Mouse (Mus musculus) bone marrow, adult 2 months (tissue): ENCODE measurements around the gene Gm26920. TPM values are rescaled to one million over a fixed set of nuclear protein-coding genes. Genes with fewer than 3 reads are reported as not detected.
"Not testable (repeated sequence)": the region's sequence is repeated elsewhere in the genome, so short reads cannot be mapped to it uniquely, and the experiment has no call there.

Experiments
- H3K27ac ChIP-seq: fragments of 200-500 bp; 2 replicates; pipeline ENCODE4 v1.5.1; 2012; ENCODE audit warnings: low read depth, mild to moderate bottlenecking, control low read depth, inconsistent platforms, low read length; ENCODE audit not compliant: control insufficient read depth, poor library complexity, insufficient read depth
- H3K4me1 ChIP-seq: fragments of 200-500 bp; 2 replicates; pipeline ENCODE4 v1.6.1; 2011; ENCODE audit warnings: low read length; ENCODE audit not compliant: control insufficient read depth, insufficient read depth
- H3K4me3 ChIP-seq: fragments of 200-500 bp; replicated peaks from 2 replicates; pipeline ENCODE3; 2011; ENCODE audit warnings: mild to moderate bottlenecking, low read depth, low read length, control low read depth; ENCODE audit not compliant: control insufficient read depth
- CTCF ChIP-seq: fragments of 200-500 bp; IDR thresholded peaks from 2 replicates; pipeline ENCODE4 v1.5.1; 2011; ENCODE audit warnings: low read length, control low read depth; ENCODE audit not compliant: control insufficient read depth, insufficient read depth
- POLR2A ChIP-seq: fragments of 200-500 bp; IDR thresholded peaks from 2 replicates; pipeline ENCODE4 v1.6.1; 2011; ENCODE audit warnings: low read depth, mild to moderate bottlenecking, control low read depth, low read length, borderline replicate concordance; ENCODE audit not compliant: control insufficient read depth
- WGBS: fragments of 180-500 bp; shearing (Covaris S2); methylation state at CpG from one replicate; pipeline ENCODE4 v1.1.7; 2018; 5-methylcytosine and 5-hydroxymethylcytosine counted together
- polyA plus RNA-seq: library from polyadenylated mRNA; stranded (reverse); fragments of >200 nt; gene quantifications from 2 replicates; pipeline ENCODE4 v1.2.4, GENCODE M21; 2011; ENCODE audit warnings: low replicate concordance; ENCODE audit not compliant: missing spikeins, insufficient read depth, insufficient read length

Gene Gm26920
- polyA plus RNA-seq = not detected in 2 replicates

DNA sequence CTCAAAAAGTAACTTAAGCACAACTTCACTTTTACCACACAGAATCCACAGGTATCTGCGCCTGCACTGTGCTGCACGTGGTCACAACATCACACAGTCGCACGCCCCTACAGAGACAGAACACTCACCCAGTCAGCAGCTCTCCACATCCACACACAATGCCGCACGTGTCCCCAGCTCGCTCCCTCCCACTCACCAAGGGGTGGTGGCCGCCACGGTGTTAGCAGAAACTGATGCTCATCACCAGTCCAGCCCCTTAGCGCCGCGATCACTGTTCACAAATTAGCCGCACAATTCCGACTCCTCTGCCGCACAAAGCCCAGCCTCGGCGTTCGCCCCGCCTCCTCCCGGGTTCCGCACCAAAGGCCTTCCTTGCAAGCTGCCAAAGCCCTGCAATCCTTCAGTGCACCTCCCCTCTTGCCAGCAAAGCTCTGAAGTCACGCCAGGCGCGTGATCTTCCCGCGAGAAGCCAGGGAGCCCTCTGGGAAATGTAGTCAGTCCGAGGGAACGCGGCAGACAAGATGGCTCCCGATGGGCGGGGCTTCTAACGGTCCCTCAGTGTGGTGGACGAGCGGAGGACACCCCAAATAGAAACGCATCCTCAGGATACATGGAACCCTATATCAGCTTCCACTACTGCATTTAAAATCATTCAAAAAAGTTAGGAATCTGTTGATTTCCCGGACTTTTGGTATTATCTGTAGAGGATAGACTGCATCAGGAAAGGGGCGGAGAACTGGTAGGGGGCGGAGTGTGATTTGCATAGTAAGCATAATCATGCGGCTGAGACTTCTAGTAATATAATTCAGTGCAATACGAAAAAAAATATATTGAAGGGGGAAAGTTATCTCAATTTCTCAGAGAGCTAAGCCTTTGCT, at the start of gene Gm26920, which contains the start of gene Zfp566:
TSS of gene Gm26920 (minus strand) at position 319 of the 878 bp plus-strand sequence.
TSS of gene Zfp566 (minus strand) at position 436 of the 878 bp plus-strand sequence.
- Histone ChIP-seq H3K4me1 (peaks cover 2% of the 10 kb centered on the region; the same call in 1 of the 2 replicates), H3K4me3 (peak within 1 kb of the TSS; percentile 80), H3K27ac (no peak within 1 kb of the TSS; the same call in 1 of the 2 replicates)
- under 1% methylated on average over 40 of the region's 40 CpGs for WGBS
- peak; percentile 73; the same call in 1 of the 2 replicates for TF ChIP-seq POLR2A
- 0 out of 2 replicates have a peak, but pooled peaks have one; percentile 8 for TF ChIP-seq CTCF

DNA sequence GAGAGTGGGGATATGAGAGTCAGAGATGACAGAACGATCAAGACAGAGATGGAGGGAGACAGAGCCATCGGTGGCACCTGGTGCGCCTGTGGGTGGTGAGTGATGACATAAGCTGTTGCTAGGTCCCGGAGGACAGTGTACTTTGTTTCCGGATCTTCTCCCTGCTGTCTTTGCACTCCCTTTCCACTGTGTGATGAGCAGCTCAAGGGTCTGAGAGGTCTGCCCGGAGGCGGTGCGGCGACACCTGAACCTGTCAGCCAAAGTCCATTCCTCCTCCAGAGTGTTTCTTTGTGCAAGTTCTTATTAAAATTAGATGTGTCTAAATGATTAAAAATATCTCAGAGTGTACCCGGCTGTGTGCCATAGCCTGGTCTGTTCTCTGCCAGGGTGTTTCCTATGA, 46.6 kb upstream of the Gm26920 start:
- no peaks in the 10 kb centered on the region for H3K4me1 ChIP-seq
- no peak overlapping the region for H3K27ac ChIP-seq
- TF ChIP-seq POLR2A (no peak), CTCF (no peak)
- 95% methylated on average over 10 of the region's 10 CpGs for WGBS
- no peak overlapping the region for H3K4me3 ChIP-seq

DNA sequence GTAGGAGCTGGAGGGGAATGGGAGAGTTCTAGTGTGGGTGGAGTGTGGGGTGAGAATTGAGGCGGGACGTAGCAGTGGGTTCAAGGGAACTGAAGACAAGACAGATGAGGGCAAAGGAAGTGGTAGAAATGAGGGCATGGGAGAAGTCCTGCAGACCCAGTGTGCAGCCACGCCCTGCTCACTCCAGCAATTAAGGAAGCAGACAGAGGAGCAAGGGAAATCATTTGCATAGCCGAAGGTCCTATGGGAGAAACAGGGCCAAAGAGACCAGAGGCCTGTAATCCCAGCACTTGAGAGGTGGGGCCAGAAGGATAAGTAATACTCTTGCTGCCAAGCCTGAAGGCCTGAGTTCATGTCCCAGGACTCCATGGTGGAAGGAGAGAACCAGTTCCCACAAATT, 42.2 kb upstream of the Gm26920 start:
- no peak overlapping the region for H3K4me3 ChIP-seq
- no peak overlapping the region for H3K27ac ChIP-seq
- WGBS = 79% methylated on average over 4 of the region's 4 CpGs
- H3K4me1 ChIP-seq = no peaks in the 10 kb centered on the region
- TF ChIP-seq POLR2A (no peak), CTCF (no peak)

DNA sequence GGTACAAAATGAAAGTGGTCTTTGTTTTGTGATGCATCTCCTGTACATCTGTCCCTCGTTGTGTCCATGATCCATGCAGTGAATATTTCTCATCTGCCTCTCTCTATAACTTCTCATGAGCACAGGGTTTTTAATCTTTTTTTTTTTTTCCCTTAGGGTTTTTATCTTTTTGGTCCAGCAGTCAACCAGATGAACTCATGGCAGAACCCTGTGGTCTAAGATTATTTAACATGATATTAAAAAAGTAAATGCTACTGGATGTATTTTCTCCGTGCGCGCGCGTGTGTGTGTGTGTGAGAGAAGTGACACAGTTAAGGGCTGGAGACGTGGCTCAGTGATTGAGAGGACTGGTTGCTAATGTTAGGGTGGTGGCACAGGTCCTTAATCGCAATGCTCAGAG, 39.7 kb upstream of the Gm26920 start:
- H3K27ac ChIP-seq = no peak overlapping the region
- H3K4me1 ChIP-seq = no peaks in the 10 kb centered on the region
- WGBS = 78% methylated on average over 8 of the region's 8 CpGs
- no peak overlapping the region for H3K4me3 ChIP-seq
- no peak for TF ChIP-seq POLR2A
- TF ChIP-seq CTCF = no peak

DNA sequence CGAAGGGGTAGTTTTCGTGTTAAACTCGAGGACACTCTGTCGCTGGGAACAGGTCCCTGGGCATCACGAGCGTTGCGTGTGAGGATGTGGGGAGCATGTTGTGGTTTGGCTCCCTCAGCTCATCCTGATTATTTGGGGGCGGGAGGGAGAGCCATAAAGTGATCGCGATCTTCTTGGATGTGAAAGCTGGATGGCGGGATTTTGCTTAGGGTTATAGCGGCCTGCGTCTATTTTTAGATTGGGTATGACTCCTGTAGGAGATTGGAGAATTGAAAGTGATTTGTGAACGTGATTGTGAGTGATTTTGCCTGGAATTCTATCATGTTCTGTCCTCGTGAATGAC, 31.9 kb upstream of the Gm26920 start:
- H3K27ac ChIP-seq = peak overlapping the region; percentile 44; the same call in 1 of the 2 replicates
- no peak for TF ChIP-seq CTCF
- TF ChIP-seq POLR2A = no peak
- H3K4me3 ChIP-seq = peak overlapping the region; percentile 100
- 2% methylated on average over 15 of the region's 15 CpGs for WGBS
- no peaks in the 10 kb centered on the region; the same call in 1 of the 2 replicates for H3K4me1 ChIP-seq

DNA sequence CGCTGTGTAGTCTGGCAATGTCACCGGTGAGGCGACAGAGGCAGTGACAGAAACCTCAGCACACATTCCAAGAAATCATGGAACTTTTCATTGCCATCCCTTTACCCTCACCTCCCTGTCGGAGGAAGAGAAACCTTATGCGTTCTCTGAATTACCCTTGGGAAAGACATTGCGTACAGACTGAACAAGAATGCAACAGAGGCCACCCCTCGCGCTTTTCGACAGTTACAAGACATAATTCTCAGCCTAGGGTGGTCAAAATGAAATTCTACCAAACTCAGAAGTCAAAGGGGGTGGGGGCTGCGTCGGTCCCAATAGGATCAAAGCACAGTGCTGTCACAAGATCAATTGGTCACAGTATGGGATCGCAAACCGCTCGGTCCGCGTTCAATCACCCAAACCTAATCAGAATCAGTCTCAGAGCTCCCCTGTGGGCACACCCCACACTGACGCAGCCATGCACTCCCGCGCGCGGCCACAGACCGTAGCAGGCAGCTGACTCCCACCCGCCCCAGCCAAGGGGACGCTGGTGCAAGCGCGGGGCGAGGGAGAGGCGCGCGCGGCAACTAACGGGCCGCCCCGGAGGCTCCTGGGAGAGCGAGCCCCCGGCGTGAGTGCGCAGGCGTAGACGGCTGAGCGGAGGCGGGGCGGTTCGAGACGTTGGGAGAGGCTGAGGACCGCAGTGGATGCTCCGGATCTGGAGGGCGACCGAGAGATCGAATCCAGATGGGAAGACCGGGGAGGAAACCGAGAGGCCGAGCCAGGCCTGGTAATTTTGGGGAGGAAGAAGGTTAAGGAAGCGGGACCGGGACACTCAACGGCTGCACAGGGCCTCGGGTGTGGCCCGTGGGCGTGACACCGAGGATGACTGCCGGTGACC, 31.3 kb upstream of the Gm26920 start, which contains the start of gene Zfp382:
TSS of gene Zfp382 (plus strand) at position 635 of the 880 bp plus-strand sequence.
- WGBS = under 1% methylated on average over 61 of the region's 61 CpGs
- peak within 1 kb of the TSS; percentile 44 for H3K27ac ChIP-seq
- no peaks in the 10 kb centered on the region; the same call in 1 of the 2 replicates for H3K4me1 ChIP-seq
- peak within 1 kb of the TSS; percentile 100 for H3K4me3 ChIP-seq
- TF ChIP-seq CTCF (no peak), POLR2A (peak; percentile 52; the same call in 1 of the 2 replicates)

DNA sequence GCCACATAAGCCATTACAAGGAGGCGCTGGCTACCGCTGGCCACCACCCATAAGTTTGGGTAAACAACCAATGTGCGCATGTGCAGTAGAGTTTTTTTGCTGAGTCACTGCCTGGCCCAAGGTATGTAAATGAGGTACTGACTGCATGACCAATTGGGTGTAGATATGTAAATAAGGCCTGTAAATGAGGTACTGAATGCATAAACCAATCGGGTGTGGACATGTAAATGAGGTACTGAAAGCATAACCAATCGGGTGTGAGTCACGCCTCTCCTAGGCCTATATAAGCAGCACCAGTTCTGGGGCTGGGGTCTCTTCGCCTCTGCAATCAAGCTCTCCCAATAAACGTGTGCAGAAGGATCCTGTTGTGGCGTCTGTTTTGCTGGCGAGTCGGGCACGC, 27.7 kb upstream of the Gm26920 start:
- H3K4me1 ChIP-seq, H3K27ac ChIP-seq, H3K4me3 ChIP-seq: not testable (repeated sequence)
- WGBS = 92% methylated on average over 12 of the region's 12 CpGs

DNA sequence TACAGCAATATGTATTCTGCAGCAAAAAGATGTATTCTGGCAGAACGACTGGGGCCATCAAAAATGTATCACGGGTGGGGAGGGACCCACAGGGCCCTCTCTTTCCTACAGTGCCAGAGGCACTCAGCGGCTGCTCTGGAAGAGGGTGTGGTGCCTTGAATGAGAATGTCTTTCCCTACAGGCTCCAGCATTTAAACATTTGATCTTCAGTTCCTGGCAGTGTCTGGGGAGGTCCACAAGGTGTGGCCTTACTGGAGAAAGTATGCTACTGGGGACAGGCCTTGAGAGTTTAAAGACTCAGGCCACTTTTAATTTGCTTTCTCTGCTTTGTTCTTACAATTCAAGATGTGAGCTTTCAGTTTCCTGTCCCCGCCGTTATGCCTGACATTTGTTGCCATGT, 25.9 kb upstream of the Gm26920 start:
- 93% methylated on average over 5 of the region's 5 CpGs for WGBS
- TF ChIP-seq POLR2A (no peak), CTCF (no peak)

More for the DNA sequence above, 25.9 kb upstream of the Gm26920 start:
- H3K4me3 ChIP-seq = no peak overlapping the region
- no peak overlapping the region for H3K27ac ChIP-seq
- no peaks in the 10 kb centered on the region for H3K4me1 ChIP-seq
